Mouse (Mus musculus): ENCODE results near the gene Ext2. TPM values are rescaled to one million over a fixed set of nuclear protein-coding genes. Genes with fewer than 3 reads are reported as not detected.

Ext2 gene
- polyA plus RNA-seq (2015; fragmentation: Nextera tagmentation; extraction: Ambion mirVana): 29.6 and 35.0 TPM in 2 replicates

GRCm38 (mm10) chr2:93822045-93822749, at the start of gene Ext2:
TSS of gene Ext2 (minus strand) at chr2:93822568.
- peak; percentile 88 for ATAC-seq (ENCODE audit: low read depth)
- DNase-seq: peak; percentile 79
- peaks cover 35% of the 10 kb centered on the region for H3K4me1 ChIP-seq (replicated peaks)
- under 1% methylated on average over 62 of the region's 66 CpGs for WGBS (ENCODE audit: insufficient replicate concordance)
- H3K27me3 ChIP-seq: no peaks in the 10 kb centered on the region
- no peak within 1 kb of the TSS for H3K27ac ChIP-seq
- H3K36me3 ChIP-seq: peaks cover 3% of the 10 kb centered on the region; the same call in 1 of the 2 replicates
- peak within 1 kb of the TSS; percentile 87 for H3K4me2 ChIP-seq
- peak within 1 kb of the TSS; percentile 87 for H3K9ac ChIP-seq
- no peaks in the 10 kb centered on the region for H3K9me3 ChIP-seq (replicated peaks)
- peak within 1 kb of the TSS; percentile 82 for H3K4me3 ChIP-seq (replicated peaks)

DNA sequence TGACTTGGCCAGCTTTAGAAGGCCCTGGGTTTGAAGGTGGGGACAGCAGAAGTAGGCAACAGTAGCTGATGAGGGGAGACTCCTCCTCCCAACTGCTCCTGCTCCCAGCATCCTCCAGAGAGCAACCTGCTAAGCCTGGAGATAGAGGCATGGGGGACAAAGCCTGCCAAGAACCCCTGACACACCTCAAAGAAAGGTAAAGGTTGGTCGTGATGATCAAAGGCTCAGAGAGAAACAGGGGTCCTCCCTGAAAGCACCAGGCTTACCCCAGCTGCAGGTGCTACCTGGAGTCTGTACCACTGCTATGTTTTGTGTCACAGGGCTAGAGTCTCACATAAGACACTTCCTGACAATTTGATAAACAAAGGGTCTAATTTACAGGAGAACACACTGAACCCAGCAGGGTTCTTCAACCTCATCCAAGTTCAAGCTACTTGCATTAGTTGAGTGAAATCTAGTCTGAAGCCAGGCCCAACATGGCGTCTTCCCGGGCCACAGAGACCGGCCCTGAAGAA, 49.1 kb upstream of the Ext2 start:
- Histone ChIP-seq H3K9ac (no peak overlapping the region), H3K4me1 (replicated peaks) (peaks cover 9% of the 10 kb centered on the region), H3K4me3 (replicated peaks) (no peak overlapping the region), H3K27me3 (no peaks in the 10 kb centered on the region), H3K4me2 (no peak overlapping the region), H3K27ac (no peak overlapping the region), H3K36me3 (no peaks in the 10 kb centered on the region), H3K9me3 (replicated peaks) (no peaks in the 10 kb centered on the region)
- ATAC-seq (ENCODE audit: low read depth) (no peak), DNase-seq (no peak)
- WGBS (ENCODE audit: insufficient replicate concordance): 69% methylated on average over 4 of the region's 4 CpGs

DNA sequence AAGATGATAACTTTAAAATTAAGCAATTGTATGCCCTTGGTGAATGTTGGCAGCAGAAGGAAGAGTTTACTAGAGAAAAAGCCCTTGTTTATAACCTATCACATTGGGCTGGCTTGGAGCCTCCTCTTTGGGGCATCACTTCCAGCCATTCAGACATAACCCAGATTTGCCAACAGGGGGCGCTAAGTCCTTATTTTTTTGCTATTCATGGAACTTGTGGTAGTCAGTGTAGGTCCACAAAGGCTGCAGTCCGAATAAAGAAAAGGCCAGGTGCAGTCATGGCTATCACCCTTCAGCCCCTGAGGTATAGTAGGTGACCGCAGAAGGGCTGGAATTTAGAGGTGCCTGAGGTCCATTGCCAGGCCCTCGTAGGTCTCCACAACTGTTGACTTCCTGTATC, 48.5 kb upstream of the Ext2 start:
- 31% methylated on average over 4 of the region's 4 CpGs for WGBS (ENCODE audit: insufficient replicate concordance)
- H3K9ac ChIP-seq: no peak overlapping the region
- H3K27ac ChIP-seq: no peak overlapping the region
- no peak overlapping the region for H3K4me2 ChIP-seq
- H3K36me3 ChIP-seq: no peaks in the 10 kb centered on the region
- DNase-seq (peak; percentile 11), ATAC-seq (ENCODE audit: low read depth) (no peak)
- peaks cover 9% of the 10 kb centered on the region for H3K4me1 ChIP-seq (replicated peaks)
- H3K4me3 ChIP-seq (replicated peaks): no peak overlapping the region
- no peaks in the 10 kb centered on the region for H3K9me3 ChIP-seq (replicated peaks)
- no peaks in the 10 kb centered on the region for H3K27me3 ChIP-seq

DNA sequence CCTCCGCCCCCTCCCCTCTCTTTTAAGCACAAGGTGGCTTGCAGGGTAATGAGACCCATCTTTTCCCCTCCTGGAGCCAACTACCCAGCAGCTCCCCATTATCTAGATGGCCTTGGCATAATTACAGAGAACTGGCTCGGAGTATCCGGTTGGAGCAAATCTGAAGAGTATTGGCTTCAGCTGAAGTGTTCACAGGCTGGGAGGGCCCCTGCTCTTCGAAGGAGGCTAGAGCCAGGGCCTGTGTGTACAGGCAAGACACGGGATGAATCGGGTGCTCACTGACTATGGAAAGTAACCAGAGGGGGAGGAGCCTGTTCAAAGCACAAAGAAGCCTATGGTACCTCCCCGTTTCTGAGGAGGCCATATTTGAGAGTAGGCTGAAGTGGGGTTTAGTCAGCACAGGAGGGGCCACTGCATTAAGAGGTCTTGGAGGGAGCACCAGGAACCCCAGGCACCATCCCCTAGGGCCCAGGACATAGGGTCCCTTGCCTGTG, 46.8 kb upstream of the Ext2 start, which contains the start of gene Accsl:
Gene Accsl (minus strand): TSS at position 51 of the 494 bp plus-strand sequence.
- Histone ChIP-seq H3K36me3 (no peaks in the 10 kb centered on the region), H3K27ac (no peak within 1 kb of the TSS), H3K4me1 (replicated peaks) (peaks cover 8% of the 10 kb centered on the region), H3K4me3 (replicated peaks) (no peak within 1 kb of the TSS), H3K4me2 (no peak within 1 kb of the TSS), H3K9ac (no peak within 1 kb of the TSS), H3K9me3 (replicated peaks) (no peaks in the 10 kb centered on the region), H3K27me3 (no peaks in the 10 kb centered on the region)
- DNase-seq (no peak), ATAC-seq (ENCODE audit: low read depth) (no peak)
- 47% methylated on average over 7 of the region's 7 CpGs for WGBS (ENCODE audit: insufficient replicate concordance)

- Histone ChIP-seq H3K4me2 (no peak overlapping the region), H3K9me3 (replicated peaks) (no peaks in the 10 kb centered on the region), H3K4me1 (replicated peaks) (peaks cover 4% of the 10 kb centered on the region; the same call in 1 of the 2 replicates), H3K27me3 (no peaks in the 10 kb centered on the region), H3K27ac (no peak overlapping the region), H3K36me3 (no peaks in the 10 kb centered on the region), H3K9ac (no peak overlapping the region), H3K4me3 (replicated peaks) (no peak overlapping the region)
- WGBS (ENCODE audit: insufficient replicate concordance): 69% methylated on average over 11 of the region's 11 CpGs
- ATAC-seq (ENCODE audit: low read depth) (no peak), DNase-seq (no peak)
Observed at GRCm38 (mm10) chr2:93868566-93868965, 46.2 kb upstream of the Ext2 start.

GRCm38 (mm10) chr2:93863229-93863628, 40.9 kb upstream of the Ext2 start:
- Histone ChIP-seq H3K4me1 (replicated peaks) (no peaks in the 10 kb centered on the region), H3K9me3 (replicated peaks) (no peaks in the 10 kb centered on the region), H3K4me3 (replicated peaks) (no peak overlapping the region), H3K9ac (no peak overlapping the region), H3K27me3 (no peaks in the 10 kb centered on the region), H3K4me2 (no peak overlapping the region), H3K27ac (no peak overlapping the region), H3K36me3 (no peaks in the 10 kb centered on the region)
- ATAC-seq (ENCODE audit: low read depth) (no peak), DNase-seq (no peak)
- WGBS (ENCODE audit: insufficient replicate concordance): 56% methylated on average over 4 of the region's 4 CpGs

GRCm38 (mm10) chr2:93858845-93859244, 36.5 kb upstream of the Ext2 start:
- DNase-seq: no peak
- WGBS (ENCODE audit: insufficient replicate concordance): 56% methylated on average over 12 of the region's 12 CpGs
- Histone ChIP-seq H3K27me3 (no peaks in the 10 kb centered on the region), H3K4me3 (replicated peaks) (no peak overlapping the region), H3K9ac (no peak overlapping the region), H3K27ac (no peak overlapping the region), H3K36me3 (no peaks in the 10 kb centered on the region), H3K9me3 (replicated peaks) (no peaks in the 10 kb centered on the region), H3K4me2 (no peak overlapping the region), H3K4me1 (replicated peaks) (no peaks in the 10 kb centered on the region)
- ATAC-seq (ENCODE audit: low read depth): no peak

GRCm38 (mm10) chr2:93851303-93851702, 28.9 kb upstream of the Ext2 start:
- Histone ChIP-seq H3K4me2 (no peak overlapping the region), H3K4me3 (replicated peaks) (no peak overlapping the region), H3K4me1 (replicated peaks) (peaks cover 17% of the 10 kb centered on the region), H3K27me3 (no peaks in the 10 kb centered on the region), H3K27ac (no peak overlapping the region), H3K9ac (no peak overlapping the region), H3K9me3 (replicated peaks) (no peaks in the 10 kb centered on the region), H3K36me3 (no peaks in the 10 kb centered on the region)
- no peak for DNase-seq
- 50% methylated on average over 1 of the region's 1 CpGs for WGBS (ENCODE audit: insufficient replicate concordance)
- no peak for ATAC-seq (ENCODE audit: low read depth)

DNA sequence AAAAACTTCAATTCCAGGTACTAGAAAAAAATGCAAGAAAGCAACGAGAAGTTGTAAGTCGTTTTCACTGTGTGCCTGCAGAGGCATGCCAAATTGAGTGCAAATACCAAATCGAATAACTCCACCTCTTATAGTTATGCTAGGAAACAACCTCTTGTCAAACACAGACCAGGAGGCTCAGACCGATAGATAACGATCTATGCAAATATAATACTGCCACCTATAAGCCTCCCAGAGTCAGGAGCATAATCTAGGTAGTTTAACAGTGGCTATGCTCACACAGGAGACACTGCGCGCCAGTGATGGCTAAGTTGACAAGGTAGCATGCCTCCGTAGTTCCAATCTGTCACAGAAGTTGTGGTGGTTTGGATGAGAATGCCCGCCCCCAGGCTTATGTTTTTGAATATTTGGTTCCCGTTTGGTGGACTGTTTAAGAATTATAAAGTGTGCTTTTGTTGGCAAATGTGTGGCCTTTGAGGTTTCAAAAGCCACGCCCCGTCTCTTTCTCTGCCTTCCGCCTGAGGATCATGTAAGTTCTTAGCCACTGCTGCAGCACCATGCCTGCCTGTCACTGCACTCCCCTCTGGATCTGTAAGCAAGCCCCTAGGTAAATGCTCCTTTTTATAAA, 28.1 kb upstream of the Ext2 start:
- DNase-seq (no peak), ATAC-seq (ENCODE audit: low read depth) (no peak)

DNA sequence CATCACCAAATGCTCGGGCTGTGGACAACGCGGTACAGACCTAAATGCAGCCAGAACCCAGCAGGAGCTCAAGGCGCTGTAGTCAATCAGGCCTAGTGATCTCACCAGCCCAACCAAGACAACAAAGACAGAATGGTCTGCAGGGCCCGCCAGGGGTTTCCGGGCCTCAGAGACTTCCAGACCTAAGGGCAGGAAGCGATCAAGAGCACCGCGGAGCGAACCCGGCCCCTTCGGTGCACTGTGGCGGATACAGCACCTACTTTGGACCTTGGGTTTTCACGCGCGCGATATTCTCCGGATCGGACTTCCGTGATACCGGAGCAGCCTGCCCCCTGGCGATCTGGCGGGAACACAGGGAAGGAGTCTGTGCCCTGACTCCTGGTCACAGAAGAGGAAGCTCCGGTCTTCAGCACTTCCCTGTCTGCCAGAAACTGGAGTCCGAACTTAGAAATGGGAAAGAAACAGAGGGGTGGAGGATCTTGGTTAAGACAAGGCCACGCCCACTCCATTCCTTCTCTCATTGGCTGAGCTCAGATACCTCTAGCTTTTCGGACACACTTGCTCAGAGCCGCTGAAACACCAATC, 27.2 kb upstream of the Ext2 start, which contains the start of gene Accs:
Gene Accs (minus strand): TSS at position 439 of the 585 bp plus-strand sequence.
- peak within 1 kb of the TSS; percentile 67 for H3K4me3 ChIP-seq (replicated peaks)
- H3K4me2 ChIP-seq: peak within 1 kb of the TSS; percentile 80
- H3K36me3 ChIP-seq: no peaks in the 10 kb centered on the region
- H3K4me1 ChIP-seq (replicated peaks): peaks cover 17% of the 10 kb centered on the region
- WGBS (ENCODE audit: insufficient replicate concordance): under 1% methylated on average over 28 of the region's 28 CpGs
- peak within 1 kb of the TSS; percentile 70 for H3K9ac ChIP-seq
- H3K9me3 ChIP-seq (replicated peaks): no peaks in the 10 kb centered on the region
- no peak within 1 kb of the TSS for H3K27ac ChIP-seq
- H3K27me3 ChIP-seq: no peaks in the 10 kb centered on the region
- ATAC-seq (ENCODE audit: low read depth) (peak; percentile 81), DNase-seq (peak; percentile 56)

More for the DNA sequence above, 28.1 kb upstream of the Ext2 start:
- H3K9ac ChIP-seq: no peak overlapping the region
- peak overlapping the region; percentile 80 for H3K4me2 ChIP-seq
- H3K4me3 ChIP-seq (replicated peaks): peak overlapping the region; percentile 67; the same call in 1 of the 2 replicates
- H3K4me1 ChIP-seq (replicated peaks): peaks cover 17% of the 10 kb centered on the region
- H3K9me3 ChIP-seq (replicated peaks): no peaks in the 10 kb centered on the region
- H3K36me3 ChIP-seq: no peaks in the 10 kb centered on the region
- 30% methylated on average over 13 of the region's 13 CpGs for WGBS (ENCODE audit: insufficient replicate concordance)
- H3K27me3 ChIP-seq: no peaks in the 10 kb centered on the region
- H3K27ac ChIP-seq: no peak overlapping the region

DNA sequence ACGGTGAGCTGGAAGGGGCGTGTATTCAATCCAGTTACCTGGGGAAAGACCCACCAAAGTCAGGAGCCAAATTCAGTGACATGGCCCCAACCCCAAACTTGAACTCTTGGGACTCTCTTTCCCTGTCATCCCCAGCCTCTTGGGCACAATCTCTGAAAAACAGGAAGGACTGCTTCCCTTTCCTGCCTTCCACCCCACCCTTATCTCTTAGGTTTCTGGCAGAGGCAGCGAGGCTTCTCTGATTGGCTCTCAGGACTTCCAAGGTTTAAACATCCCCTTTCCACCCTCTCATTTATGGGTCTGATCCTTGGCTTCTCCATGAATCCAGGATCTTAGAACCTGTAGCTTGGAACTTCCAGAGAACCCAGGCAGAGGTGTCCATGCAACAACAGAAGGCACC, 19.0 kb upstream of the Ext2 start:
- Histone ChIP-seq H3K9ac (no peak overlapping the region), H3K27me3 (no peaks in the 10 kb centered on the region), H3K9me3 (replicated peaks) (no peaks in the 10 kb centered on the region), H3K4me1 (replicated peaks) (peaks cover 4% of the 10 kb centered on the region; the same call in 1 of the 2 replicates), H3K4me2 (no peak overlapping the region), H3K27ac (no peak overlapping the region), H3K4me3 (replicated peaks) (no peak overlapping the region), H3K36me3 (no peaks in the 10 kb centered on the region)
- WGBS (ENCODE audit: insufficient replicate concordance): 64% methylated on average over 3 of the region's 3 CpGs
- no peak for DNase-seq
- ATAC-seq (ENCODE audit: low read depth): no peak
